Mouse (Mus musculus) stomach, postnatal 0 days (tissue): ENCODE data around the gene Mrpl45. TPM values are rescaled to one million over a fixed set of nuclear protein-coding genes. Genes with fewer than 3 reads are reported as not detected.
"Not testable (repeated sequence)": the region's sequence is repeated elsewhere in the genome, so short reads cannot be mapped to it uniquely, and the experiment has no call there.

ENCODE experiments used
- ATAC-seq: fragments of 200-750 bp; cut with Nextera tagmentation; 2 replicates; pipeline ENCODE4 v1.8.0; 2017; ENCODE audit not compliant: low FRiP score, low TSS enrichment
- DNase-seq: peaks from one replicate; pipeline ENCODE4 v3.0.0-alpha.2; 2016; ENCODE audit warnings: low spot score
- H3K27ac ChIP-seq: fragments of 300-500 bp; sonication (generic); replicated peaks from 2 replicates; pipeline ENCODE4 v1.5.1; 2014; ENCODE audit warnings: mild to moderate bottlenecking, control low read depth
- H3K27me3 ChIP-seq: fragments of 300-500 bp; sonication (generic); 2 replicates; pipeline ENCODE4 v1.6.1; 2014; ENCODE audit warnings: low read length; ENCODE audit not compliant: control insufficient read depth, insufficient read depth
- H3K36me3 ChIP-seq: fragments of 300-500 bp; sonication (generic); 2 replicates; pipeline ENCODE4 v1.6.1; 2014; ENCODE audit warnings: low read length, mixed read lengths; ENCODE audit not compliant: control insufficient read depth, insufficient read depth
- H3K4me1 ChIP-seq: fragments of 300-500 bp; sonication (generic); replicated peaks from 2 replicates; pipeline ENCODE4 v1.6.1; 2014; ENCODE audit warnings: antibody characterized with exemption; ENCODE audit not compliant: control insufficient read depth, insufficient read depth
- H3K4me2 ChIP-seq: fragments of 300-500 bp; sonication (generic); replicated peaks from 2 replicates; pipeline ENCODE4 v1.6.1; 2014; ENCODE audit warnings: low read depth, mild to moderate bottlenecking, control low read depth, moderate library complexity
- H3K4me3 ChIP-seq: fragments of 300-500 bp; sonication (generic); 2 replicates; pipeline ENCODE4 v1.5.1; 2014; ENCODE audit warnings: low read depth, low read length, control low read depth
- H3K9ac ChIP-seq: fragments of 300-500 bp; sonication (generic); 2 replicates; pipeline ENCODE4 v1.6.1; 2014; ENCODE audit warnings: mild to moderate bottlenecking, low read length, control low read depth, mixed read lengths
- H3K9me3 ChIP-seq: fragments of 300-500 bp; sonication (generic); 2 replicates; pipeline ENCODE4 v1.6.1; 2016; ENCODE audit warnings: low read length; ENCODE audit not compliant: control insufficient read depth
- CTCF ChIP-seq: IDR thresholded peaks from 2 replicates; pipeline ENCODE4 v1.5.1; 2016; ENCODE audit warnings: antibody characterized with exemption, low read depth, mild to moderate bottlenecking, moderate library complexity
- EP300 ChIP-seq: optimal IDR thresholded peaks from 2 replicates; pipeline ENCODE3; 2016; ENCODE audit warnings: antibody characterized with exemption
- WGBS: fragments of 180-500 bp; shearing (Covaris S2); extraction: QIAGEN DNeasy Blood & Tissue Kit; methylation state at CpG from one replicate; pipeline ENCODE4 v1.1.7; 2014; 5-methylcytosine and 5-hydroxymethylcytosine counted together
- polyA plus RNA-seq: library from polyadenylated mRNA; unstranded; fragments of >200 nt; fragmentation: Nextera tagmentation; extraction: Ambion mirVana; gene quantifications from 2 replicates; pipeline ENCODE4 v1.2.1, GENCODE M21; 2015

Gene Mrpl45
- polyA plus RNA-seq, 1 experiment from 2014 or later = 28.2 TPM

GRCm38 (mm10) chr11:97310895-97311631 is 4.5 kb upstream of the Mrpl45 start:
- DNase-seq (peak; percentile 41), ATAC-seq (no peak)
- TF ChIP-seq EP300 (no peak), CTCF (peak; percentile 62)
- 5% methylated on average over 18 of the region's 18 CpGs for WGBS
- no peaks in the 10 kb centered on the region for H3K9me3 ChIP-seq
- no peaks in the 10 kb centered on the region for H3K27me3 ChIP-seq
- peak overlapping the region; percentile 53 for H3K4me2 ChIP-seq
- peak overlapping the region; percentile 54 for H3K9ac ChIP-seq
- no peaks in the 10 kb centered on the region for H3K4me1 ChIP-seq
- H3K27ac ChIP-seq = peak overlapping the region; percentile 91
- no peaks in the 10 kb centered on the region for H3K36me3 ChIP-seq
- peak overlapping the region; percentile 40 for H3K4me3 ChIP-seq

- not testable (repeated sequence) for H3K27ac ChIP-seq, H3K27me3 ChIP-seq, H3K36me3 ChIP-seq, H3K4me2 ChIP-seq, H3K4me1 ChIP-seq, ATAC-seq, H3K9me3 ChIP-seq, H3K4me3 ChIP-seq, H3K9ac ChIP-seq, DNase-seq
- 73% methylated on average over 1 of the region's 1 CpGs for WGBS
Measured at GRCm38 (mm10) chr11:97312871-97313270, 2.6 kb upstream of the Mrpl45 start.

- no peak overlapping the region for H3K9ac ChIP-seq
- H3K4me3 ChIP-seq = no peak overlapping the region
- TF ChIP-seq EP300 (no peak), CTCF (peak; percentile 57)
- no peaks in the 10 kb centered on the region for H3K4me1 ChIP-seq
- no peaks in the 10 kb centered on the region for H3K9me3 ChIP-seq
- H3K4me2 ChIP-seq = no peak overlapping the region
- WGBS = 91% methylated on average over 3 of the region's 3 CpGs
- DNase-seq (no peak), ATAC-seq (no peak)
- no peaks in the 10 kb centered on the region for H3K27me3 ChIP-seq
- no peak overlapping the region for H3K27ac ChIP-seq
- H3K36me3 ChIP-seq = no peaks in the 10 kb centered on the region
Measured at GRCm38 (mm10) chr11:97314110-97314509, 1.4 kb upstream of the Mrpl45 start.

GRCm38 (mm10) chr11:97314751-97315503 is 589 bp upstream of the Mrpl45 start:
- peak overlapping the region; percentile 53 for H3K4me3 ChIP-seq
- no peak overlapping the region for H3K9ac ChIP-seq
- H3K27ac ChIP-seq = peak overlapping the region; percentile 70
- WGBS = 36% methylated on average over 8 of the region's 8 CpGs
- TF ChIP-seq CTCF = no peak
- TF ChIP-seq EP300 = no peak
- DNase-seq (no peak), ATAC-seq (no peak)
- H3K36me3 ChIP-seq = no peaks in the 10 kb centered on the region
- H3K4me1 ChIP-seq = no peaks in the 10 kb centered on the region
- no peaks in the 10 kb centered on the region for H3K27me3 ChIP-seq
- peak overlapping the region; percentile 60 for H3K4me2 ChIP-seq
- H3K9me3 ChIP-seq = no peaks in the 10 kb centered on the region

- Histone ChIP-seq H3K4me2 (no peak overlapping the region), H3K27me3 (no peaks in the 10 kb centered on the region), H3K9ac (no peak overlapping the region), H3K9me3 (no peaks in the 10 kb centered on the region), H3K36me3 (peaks cover 5% of the 10 kb centered on the region; the same call in 1 of the 2 replicates), H3K4me3 (no peak overlapping the region), H3K4me1 (no peaks in the 10 kb centered on the region), H3K27ac (no peak overlapping the region)
- DNase-seq (no peak), ATAC-seq (no peak)
- 92% methylated on average over 8 of the region's 8 CpGs for WGBS
- no peak for TF ChIP-seq EP300
- no peak for TF ChIP-seq CTCF
Measured at GRCm38 (mm10) chr11:97321197-97321596, 5.7 kb downstream of the Mrpl45 start.

GRCm38 (mm10) chr11:97321894-97322600 is 6.5 kb downstream of the Mrpl45 start:
- not testable (repeated sequence) for H3K4me3 ChIP-seq, H3K27me3 ChIP-seq, DNase-seq, H3K4me1 ChIP-seq, H3K36me3 ChIP-seq, H3K9me3 ChIP-seq, H3K27ac ChIP-seq, H3K4me2 ChIP-seq, H3K9ac ChIP-seq
- peak; percentile 51 for ATAC-seq
- WGBS = 80% methylated on average over 8 of the region's 8 CpGs
